Mouse (Mus musculus) CH12.LX (cell line): ENCODE measurements around the gene Vil1.

Experiments
- CHD1 ChIP-seq: IDR thresholded peaks from 2 replicates; pipeline ENCODE4 v1.6.1; 2012; ENCODE audit warnings: low read depth, low read length, improper control_type of control experiment, inconsistent platforms
- CTCF ChIP-seq, 2 experiments: IDR thresholded peaks in 1 of 2; conservative IDR thresholded peaks in 1 of 2; 2 replicates each; pipeline ENCODE4 v1.5.1; 2011 to 2012; ENCODE audit warnings: low read depth in 2 of 2, low read length in 2 of 2, improper control_type of control experiment in 1 of 2, inconsistent platforms in 1 of 2, mild to moderate bottlenecking in 1 of 2, moderate library complexity in 1 of 2
- EP300 ChIP-seq: IDR thresholded peaks from 2 replicates; pipeline ENCODE4 v1.6.1; 2011; ENCODE audit warnings: low read length, improper control_type of control experiment
- ETS1 ChIP-seq: conservative IDR thresholded peaks from 2 replicates; pipeline ENCODE4 v1.6.1; 2012; ENCODE audit warnings: low read depth, mild to moderate bottlenecking, inconsistent platforms, low read length, improper control_type of control experiment, moderate library complexity
- GABPA ChIP-seq: IDR thresholded peaks from 2 replicates; pipeline ENCODE4 v1.6.1; 2012; ENCODE audit warnings: low read depth, low read length, improper control_type of control experiment, inconsistent platforms; ENCODE audit not compliant: insufficient replicate concordance
- HCFC1 ChIP-seq: IDR thresholded peaks from 2 replicates; pipeline ENCODE4 v1.6.1; 2012; ENCODE audit warnings: low read depth, mild to moderate bottlenecking, inconsistent platforms, low read length, improper control_type of control experiment
- PAX5 ChIP-seq: IDR thresholded peaks from 2 replicates; pipeline ENCODE4 v1.6.1; 2012; ENCODE audit warnings: low read length, inconsistent platforms, mixed read lengths
- POLR2A ChIP-seq: IDR thresholded peaks from 2 replicates; pipeline ENCODE4 v1.6.1; 2011; ENCODE audit warnings: low read depth, mild to moderate bottlenecking, improper control_type of control experiment, low read length
- SMC3 ChIP-seq: IDR thresholded peaks from 2 replicates; pipeline ENCODE4 v1.6.1; 2011; ENCODE audit warnings: low read depth, low read length, improper control_type of control experiment
- ZC3H11A ChIP-seq: IDR thresholded peaks from 2 replicates; pipeline ENCODE4 v1.6.1; 2012; ENCODE audit warnings: low read depth, mild to moderate bottlenecking, inconsistent platforms, low read length, improper control_type of control experiment
- ZKSCAN1 ChIP-seq: IDR thresholded peaks from 2 replicates; pipeline ENCODE4 v1.6.1; 2012; ENCODE audit warnings: low read depth, inconsistent platforms, low read length, improper control_type of control experiment, borderline replicate concordance
- ZNF384 ChIP-seq: IDR thresholded peaks from 2 replicates; pipeline ENCODE4 v1.6.1; 2012; ENCODE audit warnings: low read depth, low read length, improper control_type of control experiment, inconsistent platforms

DNA sequence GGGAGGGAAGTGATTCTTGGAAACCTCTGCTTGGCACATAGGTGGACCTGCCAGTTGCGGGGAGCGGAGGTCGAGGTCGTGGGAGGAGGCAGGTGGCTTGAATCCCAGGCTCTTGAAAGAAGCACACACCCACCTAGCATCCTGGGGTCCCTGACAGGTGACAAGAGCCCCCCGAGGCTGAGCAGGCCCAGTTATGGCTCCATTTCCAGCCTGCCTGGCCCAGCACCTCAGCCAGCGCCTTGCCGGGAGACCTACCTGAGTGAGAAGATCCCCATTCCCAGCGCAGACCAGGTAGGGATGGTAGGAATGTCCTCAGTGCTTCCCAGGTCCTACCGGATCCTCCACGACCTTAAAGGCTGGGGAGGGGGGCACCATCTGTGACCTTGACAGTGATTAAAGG, 33.6 kb upstream of the Vil1 start:
- TF ChIP-seq ZNF384 (no peak), POLR2A (no peak), ZKSCAN1 (no peak), CTCF (conservative IDR thresholded peaks at IDR 0.05 in 1 of 2, IDR thresholded peaks at IDR 0.05 in 1 of 2; ENCODE audit: low read depth in 2 of 2, low read length in 2 of 2) (no peak), ETS1 (no peak), ZC3H11A (no peak), CHD1 (no peak), GABPA (no peak), HCFC1 (no peak), SMC3 (no peak), EP300 (no peak), PAX5 (no peak)
